In the genomic region with DNA sequence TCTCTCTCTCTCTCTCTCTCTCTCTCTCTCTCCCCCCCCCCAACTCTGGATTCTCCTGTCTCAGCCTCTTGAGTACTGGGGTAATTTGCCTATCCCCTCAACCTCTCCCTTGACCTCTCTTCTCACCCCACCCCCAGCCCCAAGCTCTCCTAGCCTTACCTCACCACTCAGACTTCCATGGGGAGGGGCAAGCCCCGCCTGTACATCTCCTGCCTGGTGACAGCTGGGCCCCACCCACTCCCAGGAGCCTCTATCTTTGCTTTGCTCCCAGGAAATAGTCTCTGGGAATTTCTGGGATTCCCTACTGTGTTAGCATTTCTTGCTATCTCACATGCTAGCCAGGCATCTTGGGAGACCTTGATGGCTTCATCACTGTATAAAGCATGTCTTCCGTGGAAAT, we compare ENCODE assay signal across 18 mouse cellular contexts.
"Had no signal": no experiment of that assay in that cellular context is flagged by ENCODE, and none has a peak within 500 bp of the region (broad histone marks: within the 10 kb centered on the region; RNA-seq: fewer than 3 reads in every experiment).

No protein-coding gene starts in this region.

- DNase-seq: liver, postnatal 0 days; lung, adult 2 months; lung, postnatal 14 days; lung, postnatal 36 days; right cerebral cortex, postnatal 14 days; right cerebral cortex, postnatal 4 days; spleen, adult 18-20 months; thymus, adult 2 months; thymus, postnatal 25 days; thymus, postnatal 4 days had no signal

- H3K9ac ChIP-seq: liver, postnatal 0 days; lung, embryonic 15.5 days; midbrain, embryonic 13.5 days; midbrain, embryonic 15.5 days; neural tube, embryonic 12.5 days had no signal

- H3K4me2 ChIP-seq: lung, embryonic 15.5 days; midbrain, embryonic 11.5 days; midbrain, embryonic 13.5 days; midbrain, embryonic 15.5 days; neural tube, embryonic 12.5 days had no signal

- ATAC-seq: liver, postnatal 0 days; lung, postnatal 0 days; midbrain, embryonic 13.5 days; midbrain, embryonic 15.5 days had no signal

- H3K36me3 ChIP-seq: lung, embryonic 15.5 days; midbrain, embryonic 13.5 days; midbrain, embryonic 15.5 days; neural tube, embryonic 12.5 days had no signal

- H3K4me1 ChIP-seq: neural tube, embryonic 12.5 days had no signal

- H3K9me3 ChIP-seq: lung, embryonic 15.5 days; megakaryocyte, embryonic 14.5 days; midbrain, embryonic 13.5 days; midbrain, embryonic 15.5 days; neural tube, embryonic 12.5 days had no signal

- H3K27ac ChIP-seq: lung, embryonic 15.5 days; macrophage; midbrain, embryonic 13.5 days; midbrain, embryonic 15.5 days; neural tube, embryonic 12.5 days had no signal

- H3K27me3 ChIP-seq: lung, embryonic 15.5 days; megakaryocyte, embryonic 14.5 days; midbrain, embryonic 13.5 days; midbrain, embryonic 15.5 days; neural tube, embryonic 12.5 days had no signal

- H3K4me3 ChIP-seq: lung, embryonic 15.5 days; megakaryocyte, embryonic 14.5 days; midbrain, embryonic 13.5 days; midbrain, embryonic 15.5 days; neural tube, embryonic 12.5 days had no signal
